Mouse (Mus musculus): ENCODE data around the gene Gm14692.
"Not testable (repeated sequence)": the region's sequence is repeated elsewhere in the genome, so short reads cannot be mapped to it uniquely, and the experiment has no call there.

Gm14692 gene

DNA sequence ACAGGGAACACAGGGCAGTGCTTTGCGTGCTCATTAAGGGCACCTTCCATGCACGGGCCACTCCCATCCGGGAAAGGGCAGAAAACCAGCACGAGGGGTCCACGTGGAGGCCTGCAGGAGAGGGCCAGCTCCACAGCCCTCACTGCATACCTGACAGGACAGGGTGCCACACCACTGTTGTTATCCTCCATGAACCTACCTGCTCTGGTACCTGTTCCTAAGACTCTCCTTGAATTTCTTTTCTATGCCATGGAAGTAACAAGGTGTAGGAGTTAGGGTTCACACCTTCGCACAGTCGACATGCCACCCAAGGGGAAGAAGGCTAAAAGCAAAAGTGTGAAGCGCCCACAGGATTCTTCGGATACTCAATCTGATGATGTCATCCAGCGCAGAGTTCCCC lies at the start of gene Gm14692:
Gene Gm14692 (plus strand): TSS at position 301 of the 400 bp plus-strand sequence.
- DNase-seq (ENCODE audit: low read depth): not testable (repeated sequence)

DNA sequence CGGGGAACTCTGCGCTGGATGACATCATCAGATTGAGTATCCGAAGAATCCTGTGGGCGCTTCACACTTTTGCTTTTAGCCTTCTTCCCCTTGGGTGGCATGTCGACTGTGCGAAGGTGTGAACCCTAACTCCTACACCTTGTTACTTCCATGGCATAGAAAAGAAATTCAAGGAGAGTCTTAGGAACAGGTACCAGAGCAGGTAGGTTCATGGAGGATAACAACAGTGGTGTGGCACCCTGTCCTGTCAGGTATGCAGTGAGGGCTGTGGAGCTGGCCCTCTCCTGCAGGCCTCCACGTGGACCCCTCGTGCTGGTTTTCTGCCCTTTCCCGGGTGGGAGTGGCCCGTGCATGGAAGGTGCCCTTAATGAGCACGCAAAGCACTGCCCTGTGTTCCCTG lies 2.0 kb upstream of the Gm14692 start, which contains the start of gene Gm1140:
Gene Gm1140 (minus strand): TSS at position 101 of the 400 bp plus-strand sequence.
- not testable (repeated sequence) for DNase-seq (ENCODE audit: low read depth)

Measured in NIH3T3 (cell line).